Mouse (Mus musculus) hindbrain, embryonic 15.5 days (tissue): ENCODE data around the gene Spib. TPM values are rescaled to one million over a fixed set of nuclear protein-coding genes. Genes with fewer than 3 reads are reported as not detected.
A peak's percentile ranks its signal among the peaks of the same experiment; 100 is the strongest.

Experiments used
- ATAC-seq: fragments of 200-750 bp; cut with Nextera tagmentation; 2 replicates; pipeline ENCODE4 v1.8.0; 2017; ENCODE audit warnings: low read depth, moderate number of reproducible peaks, moderate TSS enrichment; ENCODE audit not compliant: low FRiP score
- H3K27ac ChIP-seq: fragments of 300-500 bp; sonication (generic); replicated peaks from 2 replicates; pipeline ENCODE4 v1.5.1; 2015; ENCODE audit warnings: mild to moderate bottlenecking, inconsistent platforms
- H3K27me3 ChIP-seq: fragments of 300-500 bp; sonication (generic); 2 replicates; pipeline ENCODE4 v1.6.1; 2015; ENCODE audit warnings: control low read depth, inconsistent platforms
- H3K36me3 ChIP-seq: fragments of 300-500 bp; sonication (generic); 2 replicates; pipeline ENCODE4 v1.6.1; 2015; ENCODE audit warnings: control low read depth, inconsistent platforms
- H3K4me1 ChIP-seq: fragments of 300-500 bp; sonication (generic); replicated peaks from 2 replicates; pipeline ENCODE4 v1.6.1; 2015; ENCODE audit warnings: control low read depth, inconsistent platforms
- H3K4me2 ChIP-seq: fragments of 300-500 bp; sonication (generic); 2 replicates; pipeline ENCODE4 v1.6.1; 2015; ENCODE audit warnings: moderate library complexity, mild to moderate bottlenecking, inconsistent platforms
- H3K4me3 ChIP-seq: fragments of 300-500 bp; sonication (generic); 2 replicates; pipeline ENCODE4 v1.5.1; 2015; ENCODE audit warnings: mild to moderate bottlenecking, inconsistent platforms
- H3K9ac ChIP-seq: fragments of 300-500 bp; sonication (generic); 2 replicates; pipeline ENCODE4 v1.6.1; 2015; ENCODE audit warnings: inconsistent platforms
- H3K9me3 ChIP-seq: fragments of 300-500 bp; sonication (generic); 2 replicates; pipeline ENCODE4 v1.6.1; 2016; ENCODE audit warnings: control low read depth, inconsistent platforms
- WGBS: fragments of 180-500 bp; shearing (Covaris S2); methylation state at CpG from one replicate; pipeline ENCODE4 v1.1.7; 2015; 5-methylcytosine and 5-hydroxymethylcytosine counted together
- polyA plus RNA-seq: library from polyadenylated mRNA; unstranded; fragments of >200 nt; fragmentation: Nextera tagmentation; extraction: Ambion mirVana; gene quantifications from 2 replicates; pipeline ENCODE4 v1.2.1, GENCODE M21; 2015

The Spib gene
- polyA plus RNA-seq, 1 experiment from 2014 or later = not detected

DNA sequence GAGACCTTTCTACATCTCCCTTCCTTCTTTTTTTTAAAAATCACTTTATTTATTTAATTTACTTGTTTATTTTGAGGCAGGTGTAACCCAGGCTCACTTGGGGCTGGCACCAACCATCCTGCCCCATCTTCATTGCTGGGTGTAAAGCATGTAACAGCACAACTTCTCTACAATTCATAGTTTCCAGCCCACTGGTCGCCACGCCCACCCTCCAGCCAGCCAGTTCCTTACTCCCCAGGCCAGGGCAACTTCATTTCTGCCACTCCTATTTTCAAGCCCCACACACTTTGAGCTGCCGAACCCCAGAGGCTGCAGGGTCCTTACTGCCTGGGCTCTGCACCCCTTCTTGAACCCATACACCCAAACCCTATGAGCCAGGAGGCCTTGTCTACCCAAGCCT is 10.9 kb downstream of the Spib start:
- 70% methylated on average over 3 of the region's 3 CpGs for WGBS
- Histone ChIP-seq H3K27ac (no peak overlapping the region), H3K4me1 (0 out of 2 replicates have a peak, but pooled peaks cover 3% of the 10 kb centered on the region), H3K4me3 (no peak overlapping the region), H3K27me3 (peaks cover 43% of the 10 kb centered on the region), H3K9ac (no peak overlapping the region), H3K9me3 (no peaks in the 10 kb centered on the region), H3K4me2 (no peak overlapping the region), H3K36me3 (no peaks in the 10 kb centered on the region)
- ATAC-seq = no peak

DNA sequence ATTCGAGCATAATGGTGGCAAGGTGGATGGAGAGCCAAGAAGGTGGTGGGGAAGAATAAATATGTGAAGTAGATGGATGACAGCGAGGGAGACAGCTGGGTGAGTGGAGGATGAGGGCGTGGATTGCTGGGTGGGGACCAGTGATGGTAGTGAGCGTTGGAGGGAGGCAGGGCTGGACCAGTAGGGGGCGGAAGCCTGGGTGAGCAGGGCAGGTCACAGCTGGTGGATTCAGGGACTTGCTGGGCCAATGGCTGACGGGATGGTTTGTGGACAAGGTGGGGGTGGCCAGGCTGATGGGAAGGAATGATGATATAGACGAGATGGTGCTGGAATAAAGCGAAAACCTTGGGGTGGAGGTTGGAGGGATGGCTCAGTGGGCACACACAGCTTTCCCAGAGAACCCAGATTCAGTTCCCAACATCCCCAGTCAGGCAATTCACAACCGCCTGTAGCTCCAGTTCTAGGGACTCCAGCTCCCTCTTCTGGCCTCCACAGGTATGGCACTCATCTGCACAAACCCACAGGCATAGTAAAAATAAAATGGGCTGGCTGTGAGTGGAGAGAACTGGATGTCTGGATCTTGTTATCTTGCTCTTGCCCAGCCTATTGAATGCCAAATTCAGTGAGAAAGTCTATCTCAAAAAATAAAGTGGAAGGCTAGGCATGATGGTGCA is 12.5 kb downstream of the Spib start:
- Histone ChIP-seq H3K4me1 (0 out of 2 replicates have a peak, but pooled peaks cover 3% of the 10 kb centered on the region), H3K9ac (no peak overlapping the region), H3K9me3 (no peaks in the 10 kb centered on the region), H3K4me3 (no peak overlapping the region), H3K36me3 (no peaks in the 10 kb centered on the region), H3K4me2 (no peak overlapping the region), H3K27me3 (peaks cover 37% of the 10 kb centered on the region), H3K27ac (no peak overlapping the region)
- WGBS = 77% methylated on average over 9 of the region's 9 CpGs
- no peak for ATAC-seq

DNA sequence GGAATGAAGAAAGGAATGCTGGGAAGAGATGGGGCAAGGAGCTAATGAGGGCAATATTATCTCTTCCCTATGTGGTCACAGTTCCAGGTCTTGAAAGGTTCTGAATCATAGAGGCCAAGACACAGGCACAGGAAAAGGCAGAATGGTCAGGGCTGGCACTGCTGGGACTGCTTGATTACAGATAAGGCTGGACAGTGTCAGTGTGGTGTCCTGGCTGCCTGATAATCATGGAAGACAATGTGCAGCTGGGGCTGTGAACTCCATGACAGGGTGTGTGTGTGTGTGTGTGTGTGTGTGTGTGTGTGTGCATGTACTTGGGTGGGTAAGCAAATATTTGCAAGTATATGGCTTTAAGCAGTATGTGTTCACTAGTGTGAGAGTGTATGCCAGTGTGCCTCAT is 24.4 kb downstream of the Spib start:
- Histone ChIP-seq H3K4me3 (no peak overlapping the region), H3K27ac (no peak overlapping the region), H3K9me3 (no peaks in the 10 kb centered on the region), H3K4me1 (no peaks in the 10 kb centered on the region), H3K36me3 (no peaks in the 10 kb centered on the region), H3K9ac (no peak overlapping the region), H3K27me3 (0 out of 2 replicates have a peak, but pooled peaks cover 3% of the 10 kb centered on the region), H3K4me2 (no peak overlapping the region)
- ATAC-seq = no peak

DNA sequence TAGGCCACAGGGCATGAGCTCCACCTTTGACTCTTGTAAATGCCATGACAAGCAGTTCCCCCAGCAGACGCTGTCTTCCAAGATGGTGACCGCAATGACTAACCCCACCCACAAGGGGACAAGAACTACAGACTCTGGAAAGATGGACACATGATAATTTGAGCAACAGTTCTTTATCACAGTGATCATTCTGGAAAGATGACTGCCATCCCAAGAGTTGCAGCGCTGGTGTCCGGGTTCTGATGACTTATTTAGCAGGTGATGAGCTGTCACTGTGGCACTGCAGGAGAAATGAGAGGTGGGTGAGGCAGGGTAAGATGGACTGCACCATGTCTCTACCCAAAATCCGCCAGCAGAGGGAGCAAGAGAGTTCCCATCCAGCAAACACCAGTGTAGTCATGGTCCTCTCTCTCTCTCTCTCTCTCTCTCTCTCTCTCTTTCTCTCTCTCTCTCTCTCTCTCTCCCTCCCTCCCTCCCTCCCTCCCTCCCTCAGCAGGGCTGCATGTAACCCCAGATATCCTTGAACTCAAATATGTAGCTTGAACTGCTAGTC is 30.2 kb downstream of the Spib start:
- Histone ChIP-seq H3K27me3 (no peaks in the 10 kb centered on the region), H3K4me1 (peaks cover 11% of the 10 kb centered on the region), H3K27ac (no peak overlapping the region), H3K9ac (no peak overlapping the region), H3K4me2 (no peak overlapping the region), H3K9me3 (no peaks in the 10 kb centered on the region), H3K4me3 (no peak overlapping the region), H3K36me3 (no peaks in the 10 kb centered on the region)
- 37% methylated on average over 5 of the region's 5 CpGs for WGBS
- ATAC-seq = no peak

DNA sequence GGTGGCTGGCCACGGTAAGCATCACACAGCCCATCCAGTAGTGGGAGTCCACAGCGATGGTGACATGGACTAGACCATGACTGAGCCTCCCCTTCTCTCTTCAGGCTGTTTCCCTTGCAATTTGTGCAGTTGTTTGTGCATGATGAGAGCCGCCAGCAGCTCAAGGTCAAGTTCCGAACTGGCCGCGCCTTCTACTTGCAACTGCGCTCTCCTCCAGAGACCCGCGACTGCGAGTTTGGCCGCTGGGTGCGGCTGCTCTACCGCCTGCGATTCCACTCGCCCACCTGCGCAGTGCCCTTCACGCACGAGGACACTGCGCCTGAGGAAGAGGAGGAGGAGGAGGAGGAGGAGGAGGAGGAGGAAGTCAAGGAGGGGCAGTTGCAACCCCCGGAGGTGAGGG is 31.8 kb downstream of the Spib start:
- Histone ChIP-seq H3K4me1 (peaks cover 18% of the 10 kb centered on the region), H3K27ac (no peak overlapping the region), H3K9ac (no peak overlapping the region), H3K36me3 (no peaks in the 10 kb centered on the region), H3K9me3 (no peaks in the 10 kb centered on the region), H3K4me2 (no peak overlapping the region), H3K4me3 (no peak overlapping the region), H3K27me3 (no peaks in the 10 kb centered on the region)
- no peak for ATAC-seq
- 59% methylated on average over 20 of the region's 20 CpGs for WGBS

DNA sequence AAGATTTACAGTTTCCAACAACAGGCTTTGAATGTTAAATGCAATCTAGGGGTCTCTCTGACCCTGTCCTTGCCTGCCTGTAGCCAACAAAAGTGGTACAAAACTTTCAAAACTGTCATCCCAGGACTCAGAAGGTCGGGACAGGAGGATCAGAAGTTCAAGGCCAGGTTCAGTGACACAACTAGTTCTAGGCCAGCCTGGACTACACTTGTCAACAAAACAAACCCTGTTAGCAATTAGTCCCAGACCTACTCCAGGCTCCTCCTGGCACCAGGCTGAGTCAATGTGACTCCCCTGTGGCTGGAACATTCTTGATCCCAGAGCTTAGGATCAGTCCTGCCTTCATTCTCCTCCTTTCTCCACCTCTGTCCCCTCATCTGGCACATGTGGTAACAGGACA is 32.9 kb downstream of the Spib start:
- Histone ChIP-seq H3K9ac (no peak overlapping the region), H3K9me3 (no peaks in the 10 kb centered on the region), H3K36me3 (no peaks in the 10 kb centered on the region), H3K27me3 (no peaks in the 10 kb centered on the region), H3K27ac (no peak overlapping the region), H3K4me1 (peaks cover 25% of the 10 kb centered on the region), H3K4me3 (no peak overlapping the region), H3K4me2 (no peak overlapping the region)
- ATAC-seq = no peak
- 76% methylated on average over 1 of the region's 1 CpGs for WGBS

DNA sequence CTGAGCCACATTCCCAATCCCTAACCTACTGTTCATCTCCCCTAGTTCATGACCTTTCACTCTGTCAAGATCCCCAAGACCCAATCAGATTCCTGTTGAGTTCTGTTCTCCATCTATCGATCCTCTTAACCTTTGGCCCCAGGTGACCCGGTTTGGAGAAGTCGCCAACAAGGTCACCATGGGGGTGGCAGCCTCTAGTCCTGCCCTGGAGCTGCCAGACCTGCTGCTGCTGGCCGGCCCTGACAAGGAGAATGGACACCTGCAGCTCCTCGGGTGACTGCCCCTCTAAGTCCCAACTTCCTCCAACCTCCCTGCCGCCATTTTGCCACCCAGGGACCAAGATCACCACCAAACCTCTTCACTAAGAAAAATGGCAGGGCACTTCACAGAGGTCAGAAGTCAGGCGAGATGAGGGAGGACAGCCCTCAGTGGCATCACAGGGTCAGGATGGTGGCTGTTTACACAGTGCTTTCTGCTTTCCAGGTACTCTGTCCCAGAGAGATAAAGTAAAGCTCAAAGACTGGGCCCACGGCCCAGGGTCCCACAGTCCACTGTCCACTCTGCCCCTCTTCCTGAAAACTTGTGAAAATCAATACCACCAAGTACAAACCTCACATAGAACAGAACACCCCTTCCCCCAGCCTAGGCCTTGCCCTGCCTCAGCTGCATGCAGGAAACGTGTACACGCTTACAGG is 34.4 kb downstream of the Spib start:
- 84% methylated on average over 10 of the region's 10 CpGs for WGBS
- no peak for ATAC-seq

DNA sequence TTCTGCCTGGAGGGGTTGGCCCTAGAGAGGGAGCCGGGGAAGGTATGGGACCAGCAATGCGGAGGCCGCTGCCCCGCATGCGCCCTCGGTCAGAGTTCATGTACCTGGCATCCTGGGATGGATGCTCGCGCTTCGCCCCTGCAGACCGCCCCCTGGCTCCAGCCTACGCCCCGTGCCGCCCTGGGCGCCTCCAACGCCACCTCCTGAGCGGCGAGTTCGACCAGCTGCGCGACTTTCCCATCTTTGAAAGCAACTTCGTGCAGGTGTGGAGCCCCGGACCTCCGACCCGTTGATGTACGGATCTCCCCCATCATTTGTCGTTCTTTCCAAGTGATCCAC is 35.1 kb downstream of the Spib start:
- Histone ChIP-seq H3K4me3 (peak overlapping the region; percentile 86), H3K27ac (peak overlapping the region; percentile 98), H3K9me3 (no peaks in the 10 kb centered on the region), H3K9ac (peak overlapping the region; percentile 95), H3K36me3 (peaks cover 15% of the 10 kb centered on the region), H3K27me3 (no peaks in the 10 kb centered on the region), H3K4me1 (peaks cover 25% of the 10 kb centered on the region), H3K4me2 (peak overlapping the region; percentile 88)
- no peak for ATAC-seq
- under 1% methylated on average over 24 of the region's 26 CpGs for WGBS

More for the DNA sequence above, 34.4 kb downstream of the Spib start:
- Histone ChIP-seq H3K9ac (peak overlapping the region; percentile 95), H3K36me3 (peaks cover 11% of the 10 kb centered on the region), H3K4me1 (peaks cover 25% of the 10 kb centered on the region), H3K4me3 (peak overlapping the region; percentile 86), H3K27me3 (no peaks in the 10 kb centered on the region), H3K9me3 (no peaks in the 10 kb centered on the region), H3K27ac (peak overlapping the region; percentile 98; the same call in 1 of the 2 replicates), H3K4me2 (peak overlapping the region; percentile 88)

DNA sequence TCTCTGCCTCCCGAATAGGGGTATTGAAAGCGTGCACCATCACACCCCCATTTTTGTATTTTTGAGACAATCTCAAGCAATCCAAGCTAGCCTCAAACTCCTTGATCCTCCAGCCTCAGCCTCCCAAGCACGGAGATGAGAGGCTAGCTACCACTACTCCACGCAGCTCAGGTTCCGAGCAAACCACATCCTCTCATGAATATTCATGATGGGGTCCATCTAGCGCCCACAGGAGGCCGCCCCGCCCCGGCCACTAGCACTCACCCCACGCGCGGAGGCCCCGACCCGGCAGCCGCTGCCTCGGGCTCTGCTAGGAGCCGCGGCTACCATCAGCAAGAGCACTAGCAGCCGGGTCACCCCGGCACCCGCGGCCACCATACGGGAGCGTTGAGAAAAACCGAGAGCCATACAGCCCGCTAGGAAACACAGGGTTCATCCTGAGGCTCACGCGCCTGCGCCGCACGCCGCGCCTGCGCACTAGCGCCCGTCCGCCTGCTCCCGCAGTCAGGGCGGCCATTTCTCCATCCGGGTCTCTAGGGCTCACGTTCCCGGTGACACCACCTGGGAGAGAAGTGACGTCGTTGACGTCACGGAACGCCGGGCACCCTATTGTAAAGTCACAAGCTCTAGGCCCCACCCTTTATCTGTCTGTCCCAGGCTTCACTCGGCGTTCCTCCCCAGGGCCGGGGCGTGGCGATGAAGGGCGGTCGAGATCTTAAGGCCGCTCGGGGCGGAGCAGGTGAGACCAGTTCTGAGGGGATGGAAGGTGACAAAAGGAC is 35.7 kb downstream of the Spib start, which contains the start of the genes Emc10 and Fam71e1:
Gene Emc10 (minus strand): TSS at position 538 of the 779 bp plus-strand sequence.
Gene Fam71e1 (plus strand): TSS at position 590 of the 779 bp plus-strand sequence.
- peak within 1 kb of the TSS; percentile 86 for H3K4me3 ChIP-seq
- H3K27me3 ChIP-seq = no peaks in the 10 kb centered on the region
- WGBS = 1% methylated on average over 58 of the region's 58 CpGs
- peak within 1 kb of the TSS; percentile 88 for H3K4me2 ChIP-seq
- ATAC-seq = peak; percentile 97
- peak within 1 kb of the TSS; percentile 98 for H3K27ac ChIP-seq
- no peaks in the 10 kb centered on the region for H3K9me3 ChIP-seq
- peaks cover 20% of the 10 kb centered on the region for H3K36me3 ChIP-seq
- H3K4me1 ChIP-seq = peaks cover 25% of the 10 kb centered on the region
- H3K9ac ChIP-seq = peak within 1 kb of the TSS; percentile 95

DNA sequence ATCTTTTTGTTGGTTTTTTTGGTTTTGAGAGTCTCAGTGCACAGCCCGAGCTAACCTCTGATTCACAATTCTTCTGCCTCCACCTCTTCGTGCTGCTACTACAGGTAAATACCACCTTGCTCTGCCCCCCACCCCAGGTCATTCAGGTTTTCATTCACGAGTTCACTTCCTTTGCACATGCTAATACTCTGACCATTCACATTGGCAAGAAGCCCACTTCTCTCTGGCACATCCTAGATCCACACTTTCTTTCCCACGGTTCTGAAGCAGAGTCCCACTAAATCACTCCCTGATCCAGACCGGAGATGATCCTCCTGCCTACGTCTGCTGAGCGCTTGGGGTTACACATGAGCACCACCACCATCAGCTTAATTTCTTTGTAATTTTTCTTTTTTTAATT is 36.8 kb downstream of the Spib start:
- H3K9ac ChIP-seq = peak overlapping the region; percentile 95
- H3K9me3 ChIP-seq = no peaks in the 10 kb centered on the region
- no peak for ATAC-seq

DNA sequence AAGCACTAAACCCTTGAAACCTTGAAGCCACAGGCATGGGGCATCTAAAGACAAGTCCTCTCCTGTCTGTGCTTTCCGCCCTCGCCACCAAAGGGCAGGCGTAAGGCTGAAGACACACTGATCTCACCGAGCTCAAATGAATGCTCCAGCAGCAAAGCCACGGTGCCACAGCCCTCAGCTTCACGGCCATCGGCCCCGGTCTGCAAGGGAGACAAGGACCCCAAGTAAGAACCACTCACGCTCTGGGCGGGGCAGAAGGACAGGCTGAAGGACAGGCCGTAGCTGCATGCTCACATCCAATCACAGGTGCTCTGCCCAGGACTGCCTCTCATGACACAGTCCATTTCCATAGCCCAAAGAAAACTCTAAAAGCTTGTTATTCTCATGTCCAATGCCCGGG is 37.2 kb downstream of the Spib start:
- no peak overlapping the region for H3K9ac ChIP-seq
- WGBS = 93% methylated on average over 12 of the region's 12 CpGs
- H3K36me3 ChIP-seq = peaks cover 35% of the 10 kb centered on the region
- no peak for ATAC-seq
- H3K4me1 ChIP-seq = peaks cover 25% of the 10 kb centered on the region
- H3K27ac ChIP-seq = no peak overlapping the region
- H3K9me3 ChIP-seq = no peaks in the 10 kb centered on the region
- H3K4me3 ChIP-seq = peak overlapping the region; percentile 86; the same call in 1 of the 2 replicates
- no peaks in the 10 kb centered on the region for H3K27me3 ChIP-seq
- peak overlapping the region; percentile 88 for H3K4me2 ChIP-seq

More for the DNA sequence above, 36.8 kb downstream of the Spib start:
- Histone ChIP-seq H3K27ac (no peak overlapping the region), H3K4me2 (peak overlapping the region; percentile 88), H3K4me1 (peaks cover 25% of the 10 kb centered on the region), H3K36me3 (peaks cover 31% of the 10 kb centered on the region), H3K27me3 (no peaks in the 10 kb centered on the region), H3K4me3 (peak overlapping the region; percentile 86)
- WGBS = 79% methylated on average over 7 of the region's 7 CpGs
